Mouse (Mus musculus) liver, embryonic 14.5 days (tissue): ENCODE results near the gene Tmem235. TPM values are rescaled to one million over a fixed set of nuclear protein-coding genes. Genes with fewer than 3 reads are reported as not detected.

ENCODE experiments used
- ATAC-seq: fragments of 200-750 bp; cut with Nextera tagmentation; 2 replicates; pipeline ENCODE4 v1.8.0; 2017; ENCODE audit warnings: moderate number of reproducible peaks, mild to moderate bottlenecking, moderate library complexity; ENCODE audit not compliant: insufficient read depth
- DNase-seq, 3 experiments: peaks; one replicate each; pipeline ENCODE4 v3.0.0-alpha.2; 2012 to 2013; ENCODE audit warnings: low read depth in 3 of 3, low spot score in 3 of 3
- H3K27ac ChIP-seq: fragments of 300-500 bp; sonication (generic); 2 replicates; pipeline ENCODE4 v1.5.1; 2014; ENCODE audit warnings: moderate library complexity, mild to moderate bottlenecking, control low read depth, inconsistent platforms
- H3K27me3 ChIP-seq: fragments of 300-500 bp; sonication (generic); 2 replicates; pipeline ENCODE4 v1.6.1; 2014; ENCODE audit warnings: mild to moderate bottlenecking, low read length, moderate library complexity; ENCODE audit not compliant: control insufficient read depth, insufficient read depth
- H3K36me3 ChIP-seq: fragments of 300-500 bp; sonication (generic); replicated peaks from 2 replicates; pipeline ENCODE4 v1.6.1; 2014; ENCODE audit warnings: low read depth; ENCODE audit not compliant: control insufficient read depth, insufficient read depth
- H3K4me1 ChIP-seq, 2 experiments: fragments of 200-500 bp in 1 of 2; fragments of 300-500 bp in 1 of 2; sonication (generic) in 1 of 2; replicated peaks; 2 replicates each; pipeline ENCODE4 v1.6.1; 2012 to 2014; ENCODE audit warnings: antibody characterized with exemption in 1 of 2, inconsistent platforms in 1 of 2, low read length in 1 of 2; ENCODE audit not compliant: control insufficient read depth in 2 of 2, insufficient read depth in 2 of 2
- H3K4me2 ChIP-seq: fragments of 300-500 bp; sonication (generic); 2 replicates; pipeline ENCODE4 v1.6.1; 2014; ENCODE audit warnings: low read depth, mild to moderate bottlenecking, control low read depth, moderate library complexity
- H3K4me3 ChIP-seq, 2 experiments: fragments of 200-500 bp in 1 of 2; fragments of 300-500 bp in 1 of 2; sonication (generic) in 1 of 2; 2 replicates each; pipeline ENCODE4 v1.5.1; 2012 to 2014; ENCODE audit warnings: low read depth in 2 of 2, low read length in 2 of 2, mild to moderate bottlenecking in 2 of 2, control low read depth in 1 of 2, inconsistent platforms in 1 of 2, moderate library complexity in 1 of 2; ENCODE audit not compliant: insufficient read depth in 1 of 2
- H3K9ac ChIP-seq: fragments of 300-500 bp; sonication (generic); replicated peaks from 2 replicates; pipeline ENCODE4 v1.6.1; 2014; ENCODE audit warnings: mild to moderate bottlenecking, control low read depth, moderate library complexity
- H3K9me3 ChIP-seq: fragments of 300-500 bp; sonication (generic); 2 replicates; pipeline ENCODE4 v1.6.1; 2016; ENCODE audit warnings: low read length, mixed read lengths; ENCODE audit not compliant: control insufficient read depth
- CTCF ChIP-seq: IDR thresholded peaks from 2 replicates; pipeline ENCODE4 v1.5.1; 2016; ENCODE audit warnings: antibody characterized with exemption, low read depth, control low read depth
- EP300 ChIP-seq: IDR thresholded peaks from 2 replicates; pipeline ENCODE4 v1.6.1; 2016; ENCODE audit warnings: antibody characterized with exemption, low read depth
- WGBS: fragments of 180-500 bp; shearing (Covaris S2); extraction: QIAGEN DNeasy Blood & Tissue Kit; methylation state at CpG from one replicate; pipeline ENCODE4 v1.1.7; 2014; ENCODE audit not compliant: insufficient replicate concordance; 5-methylcytosine and 5-hydroxymethylcytosine counted together
- polyA plus RNA-seq, 2 experiments: library from polyadenylated mRNA; depleted of rRNA in 1 of 2; stranded (reverse) in 1 of 2; unstranded in 1 of 2; fragments of >200 nt; fragmentation: Nextera tagmentation in 1 of 2; extraction: Ambion mirVana in 1 of 2; gene quantifications; 2 replicates each; pipeline versions ENCODE4 v1.2.1 to v1.2.3; 2012 to 2014

Tmem235 gene
- polyA plus RNA-seq, 2 experiments: not detected

- H3K27ac ChIP-seq: no peak overlapping the region
- 41% methylated on average over 5 of the region's 5 CpGs for WGBS
- no peaks in the 10 kb centered on the region for H3K9me3 ChIP-seq
- H3K9ac ChIP-seq: no peak overlapping the region
- peaks cover 19% of the 10 kb centered on the region for H3K27me3 ChIP-seq
- no peak overlapping the region for H3K4me2 ChIP-seq
- H3K4me1 ChIP-seq: 0 out of 4 replicates have a peak, but pooled peaks cover 0 to 2% of the 10 kb centered on the region in 2 experiments
- H3K4me3 ChIP-seq: no peak overlapping the region
- H3K36me3 ChIP-seq: no peaks in the 10 kb centered on the region
- no peak for TF ChIP-seq EP300
- TF ChIP-seq CTCF: no peak
- DNase-seq: no peak
- ATAC-seq: no peak
Measured at GRCm38 (mm10) chr11:117871376-117871775, 10.8 kb downstream of the Tmem235 start.

GRCm38 (mm10) chr11:117871911-117872584 is 11.5 kb downstream of the Tmem235 start:
- ATAC-seq: no peak
- DNase-seq: no peak
- no peak overlapping the region for H3K4me2 ChIP-seq
- H3K9ac ChIP-seq: no peak overlapping the region
- H3K4me1 ChIP-seq: peaks cover 0 to 2% of the 10 kb centered on the region in 2 experiments; a peak in 1 of 4 replicates
- H3K9me3 ChIP-seq: no peaks in the 10 kb centered on the region
- H3K27me3 ChIP-seq: peaks cover 19% of the 10 kb centered on the region
- H3K27ac ChIP-seq: no peak overlapping the region
- H3K36me3 ChIP-seq: no peaks in the 10 kb centered on the region
- no peak for TF ChIP-seq CTCF
- TF ChIP-seq EP300: no peak
- H3K4me3 ChIP-seq: no peak overlapping the region
- WGBS: 27% methylated on average over 12 of the region's 12 CpGs

- Histone ChIP-seq H3K27me3 (peaks cover 19% of the 10 kb centered on the region), H3K4me3 (peak within 1 kb of the TSS; percentile 48 to 51)
- WGBS: 1% methylated on average over 51 of the region's 51 CpGs
Measured at GRCm38 (mm10) chr11:117872861-117873608, 12.5 kb downstream of the Tmem235 start, which contains the start of gene Tha1. TSS of gene Tha1 (minus strand) at chr11:117873481.

GRCm38 (mm10) chr11:117874419-117874818 is 13.9 kb downstream of the Tmem235 start:
- Histone ChIP-seq H3K36me3 (no peaks in the 10 kb centered on the region), H3K9ac (no peak overlapping the region), H3K9me3 (no peaks in the 10 kb centered on the region), H3K4me1 (peaks cover 4 to 19% of the 10 kb centered on the region in 2 experiments; a peak in 1 of 4 replicates), H3K4me3 (no peak overlapping the region), H3K4me2 (no peak overlapping the region), H3K27ac (no peak overlapping the region), H3K27me3 (peaks cover 19% of the 10 kb centered on the region)
- 41% methylated on average over 4 of the region's 4 CpGs for WGBS
- DNase-seq: no peak
- no peak for ATAC-seq
- TF ChIP-seq EP300 (no peak), CTCF (peak; percentile 60)

More at GRCm38 (mm10) chr11:117872861-117873608, 12.5 kb downstream of the Tmem235 start, which contains the start of gene Tha1:
- no peak within 1 kb of the TSS for H3K27ac ChIP-seq
- ATAC-seq (peak; percentile 36; the same call in 1 of the 2 replicates), DNase-seq (no peak)
- no peak for TF ChIP-seq CTCF
- TF ChIP-seq EP300: no peak
- H3K4me2 ChIP-seq: peak within 1 kb of the TSS; percentile 57
- peaks cover 2 to 10% of the 10 kb centered on the region in 2 experiments; a peak in 1 of 4 replicates for H3K4me1 ChIP-seq
- H3K36me3 ChIP-seq: no peaks in the 10 kb centered on the region
- H3K9me3 ChIP-seq: no peaks in the 10 kb centered on the region
- no peak within 1 kb of the TSS for H3K9ac ChIP-seq

- peaks cover 19% of the 10 kb centered on the region for H3K27me3 ChIP-seq
Measured at GRCm38 (mm10) chr11:117875681-117876080, 15.1 kb downstream of the Tmem235 start.

More at GRCm38 (mm10) chr11:117875681-117876080, 15.1 kb downstream of the Tmem235 start:
- Histone ChIP-seq H3K4me1 (peaks cover 4 to 19% of the 10 kb centered on the region in 2 experiments; a peak in 1 of 4 replicates), H3K36me3 (no peaks in the 10 kb centered on the region), H3K9ac (no peak overlapping the region), H3K27ac (no peak overlapping the region), H3K4me3 (no peak overlapping the region), H3K9me3 (no peaks in the 10 kb centered on the region), H3K4me2 (no peak overlapping the region)
- DNase-seq (no peak), ATAC-seq (no peak)
- 52% methylated on average over 6 of the region's 6 CpGs for WGBS
- TF ChIP-seq CTCF (no peak), EP300 (no peak)
